Mouse (Mus musculus) cerebellum, adult 2 months (tissue): ENCODE measurements around the gene Gm21637. TPM values are rescaled to one million over a fixed set of nuclear protein-coding genes. Genes with fewer than 3 reads are reported as not detected.
"Not testable (repeated sequence)": the region's sequence is repeated elsewhere in the genome, so short reads cannot be mapped to it uniquely, and the experiment has no call there.

ENCODE experiments used
- DNase-seq, 2 experiments: peaks; one replicate each; pipeline ENCODE4 v3.0.0; 2021
- H3K27ac ChIP-seq: fragments of 200-500 bp; 2 replicates; pipeline ENCODE4 v1.5.1; 2012; ENCODE audit warnings: low read length, control low read depth, inconsistent platforms; ENCODE audit not compliant: insufficient read depth
- H3K27me3 ChIP-seq: fragments of 200-500 bp; 2 replicates; pipeline ENCODE4 v1.6.1; 2012; ENCODE audit warnings: inconsistent platforms, mild to moderate bottlenecking, low read length, moderate library complexity; ENCODE audit not compliant: control insufficient read depth, insufficient read depth
- H3K4me1 ChIP-seq: fragments of 200-500 bp; 2 replicates; pipeline ENCODE4 v1.6.1; 2011; ENCODE audit warnings: low read length; ENCODE audit not compliant: control insufficient read depth, insufficient read depth
- H3K4me3 ChIP-seq: fragments of 200-500 bp; replicated peaks from 2 replicates; pipeline ENCODE3; 2011; ENCODE audit warnings: mild to moderate bottlenecking, low read depth, low read length, control low read depth; ENCODE audit not compliant: insufficient read depth
- WGBS: fragments of 180-500 bp; shearing (Covaris S2); methylation state at CpG from one replicate; pipeline ENCODE4 v1.1.7; 2018; 5-methylcytosine and 5-hydroxymethylcytosine counted together
- polyA plus RNA-seq: library from polyadenylated mRNA; depleted of rRNA; stranded (reverse); fragments of >200 nt; gene quantifications from 2 replicates; pipeline ENCODE4 v1.2.3, GENCODE M21; 2012; rRNA removed

Gm21637 gene
- polyA plus RNA-seq = not detected in 2 replicates

DNA sequence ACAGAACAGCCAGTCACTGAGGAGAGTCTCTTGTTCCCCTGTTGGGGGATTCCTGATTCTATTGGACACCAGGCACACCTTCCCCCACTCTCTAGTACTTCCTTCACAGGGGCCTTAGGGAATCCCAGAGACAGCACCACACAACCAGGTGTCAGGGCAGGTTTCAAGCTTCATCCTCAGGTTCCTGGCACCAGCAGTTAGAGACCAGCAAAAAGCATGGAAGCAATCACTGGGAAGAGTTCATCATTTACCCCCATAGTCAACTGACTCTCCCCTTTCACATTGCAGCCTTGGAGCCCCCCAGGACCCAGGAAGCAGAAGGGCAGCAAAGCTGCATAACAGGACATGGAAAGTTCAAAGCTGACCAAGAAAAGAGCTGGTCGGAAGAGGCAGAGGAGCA lies at the start of gene Gm21637:
TSS of gene Gm21637 (plus strand) at position 301 of the 400 bp plus-strand sequence.
- DNase-seq, H3K4me3 ChIP-seq, H3K27me3 ChIP-seq, H3K4me1 ChIP-seq, H3K27ac ChIP-seq: not testable (repeated sequence)
- whole genome bisulfite sequencing = no CpG with 5 or more reads among the region's 1 CpGs

Other genes starting within 250 kb of the Gm21637 start
- gene Btbd35f25, start 244.9 kb upstream of the Gm21637 start, polyA plus RNA-seq = not detected in 2 replicates
- not detected in 2 replicates for gene Btbd35f22, start 85.8 kb downstream of the Gm21637 start, polyA plus RNA-seq